Mouse (Mus musculus): Measurements from ENCODE around the gene Mob3c. TPM values are rescaled to one million over a fixed set of nuclear protein-coding genes. Genes with fewer than 3 reads are reported as not detected.
A peak's percentile ranks its signal among the peaks of the same experiment; 100 is the strongest.

Mob3c gene
- polyA plus RNA-seq, 1 experiment: 34.5 TPM

DNA sequence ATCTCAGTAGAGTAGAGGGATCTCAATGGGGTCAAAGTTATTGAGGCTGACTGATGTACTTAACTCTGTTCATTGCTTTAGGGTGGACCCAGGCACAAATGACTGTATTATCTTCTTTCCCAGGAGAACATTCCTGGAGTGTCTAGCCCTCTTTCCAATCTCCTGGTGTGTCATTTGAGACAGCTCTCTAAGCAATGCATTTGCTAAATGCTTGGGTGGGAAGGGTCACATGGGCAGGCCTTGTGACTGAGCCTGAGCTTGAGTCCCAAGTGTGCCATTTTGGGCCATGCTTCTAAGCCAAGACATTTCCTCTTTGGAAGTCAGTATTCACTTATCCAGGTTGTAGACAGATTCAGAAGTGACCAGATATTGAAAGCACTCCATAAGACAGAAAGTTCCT, 6.5 kb upstream of the Mob3c start:
- no peaks in the 10 kb centered on the region; the same call in 1 of the 2 replicates for H3K4me1 ChIP-seq (ENCODE audit: control insufficient read depth, insufficient read depth, insufficient read length)
- H3K4me3 ChIP-seq (ENCODE audit: extremely low read depth, insufficient read depth, insufficient read length): no peak overlapping the region
- H3K27ac ChIP-seq (ENCODE audit: insufficient read depth, low read length): no peak overlapping the region
- no peaks in the 10 kb centered on the region for H3K36me3 ChIP-seq (ENCODE audit: control insufficient read depth, insufficient read depth, low read length)
- H3K27me3 ChIP-seq (ENCODE audit: control insufficient read depth, insufficient read depth, low read length): no peaks in the 10 kb centered on the region
- DNase-seq (ENCODE audit: low read depth in 1 of 2, low spot score in 2 of 2): no peak
- no peak for TF ChIP-seq CTCF (IDR thresholded peaks at IDR 0.05; ENCODE audit: extremely low read depth, insufficient read depth, insufficient read length, insufficient replicate concordance)
- no peak for TF ChIP-seq POLR2A (IDR thresholded peaks at IDR 0.05; ENCODE audit: low read depth, low read length)

DNA sequence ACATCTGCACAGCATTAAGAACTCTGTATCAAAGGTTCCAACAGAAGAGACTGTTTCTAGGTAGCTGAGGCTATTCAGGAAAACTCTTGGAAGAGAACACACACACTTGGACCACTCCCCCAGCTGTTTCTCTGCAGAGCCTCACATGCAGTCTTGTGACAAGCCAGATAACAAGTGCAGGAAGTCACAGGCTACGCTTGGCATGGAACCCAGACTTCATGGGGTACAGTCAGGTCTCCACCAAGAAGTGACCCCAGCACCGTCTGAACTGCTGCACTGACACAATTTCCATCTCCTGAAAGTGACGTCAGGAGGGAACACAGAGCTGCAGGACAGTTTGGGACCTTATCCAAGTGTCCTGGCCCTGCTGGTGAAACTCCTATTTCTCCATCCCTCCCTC, 6.0 kb upstream of the Mob3c start:
- TF ChIP-seq POLR2A (IDR thresholded peaks at IDR 0.05; ENCODE audit: low read depth, low read length): no peak
- no peak for TF ChIP-seq CTCF (IDR thresholded peaks at IDR 0.05; ENCODE audit: extremely low read depth, insufficient read depth, insufficient read length, insufficient replicate concordance)
- Histone ChIP-seq H3K4me3 (ENCODE audit: extremely low read depth, insufficient read depth, insufficient read length) (no peak overlapping the region), H3K4me1 (ENCODE audit: control insufficient read depth, insufficient read depth, insufficient read length) (no peaks in the 10 kb centered on the region; the same call in 1 of the 2 replicates), H3K36me3 (ENCODE audit: control insufficient read depth, insufficient read depth, low read length) (no peaks in the 10 kb centered on the region), H3K27ac (ENCODE audit: insufficient read depth, low read length) (no peak overlapping the region), H3K27me3 (ENCODE audit: control insufficient read depth, insufficient read depth, low read length) (no peaks in the 10 kb centered on the region)
- no peak for DNase-seq (ENCODE audit: low read depth in 1 of 2, low spot score in 2 of 2)
- 67% methylated on average over 3 of the region's 3 CpGs for whole genome bisulfite sequencing

DNA sequence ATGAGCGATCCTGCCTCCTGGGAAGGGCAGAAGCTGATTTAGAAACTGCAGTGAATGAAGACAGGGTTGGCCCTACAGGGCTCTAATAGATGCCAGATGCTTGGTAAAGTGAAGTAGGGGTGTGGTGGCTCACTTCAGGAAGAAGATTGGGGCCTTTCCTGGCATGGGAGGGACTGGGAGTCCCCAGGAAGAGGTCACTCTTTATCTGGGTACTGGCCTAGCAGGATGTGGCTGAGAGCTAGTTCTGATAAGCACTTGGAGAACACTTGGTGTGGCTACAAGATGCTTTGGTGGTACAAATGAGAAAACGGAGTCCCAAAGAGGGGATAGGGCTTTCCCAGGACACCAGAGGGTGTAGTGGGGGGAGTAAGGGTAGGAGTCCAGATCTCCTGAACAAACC, 3.7 kb upstream of the Mob3c start:
- H3K27me3 ChIP-seq (ENCODE audit: control insufficient read depth, insufficient read depth, low read length): no peaks in the 10 kb centered on the region
- no peak for DNase-seq (ENCODE audit: low read depth in 1 of 2, low spot score in 2 of 2)
- no peaks in the 10 kb centered on the region for H3K36me3 ChIP-seq (ENCODE audit: control insufficient read depth, insufficient read depth, low read length)
- 74% methylated on average over 2 of the region's 2 CpGs for WGBS
- no peak overlapping the region for H3K27ac ChIP-seq (ENCODE audit: insufficient read depth, low read length)
- TF ChIP-seq POLR2A (IDR thresholded peaks at IDR 0.05; ENCODE audit: low read depth, low read length) (no peak), CTCF (IDR thresholded peaks at IDR 0.05; ENCODE audit: extremely low read depth, insufficient read depth, insufficient read length, insufficient replicate concordance) (no peak)
- no peak overlapping the region for H3K4me3 ChIP-seq (ENCODE audit: extremely low read depth, insufficient read depth, insufficient read length)
- no peaks in the 10 kb centered on the region; the same call in 1 of the 2 replicates for H3K4me1 ChIP-seq (ENCODE audit: control insufficient read depth, insufficient read depth, insufficient read length)

DNA sequence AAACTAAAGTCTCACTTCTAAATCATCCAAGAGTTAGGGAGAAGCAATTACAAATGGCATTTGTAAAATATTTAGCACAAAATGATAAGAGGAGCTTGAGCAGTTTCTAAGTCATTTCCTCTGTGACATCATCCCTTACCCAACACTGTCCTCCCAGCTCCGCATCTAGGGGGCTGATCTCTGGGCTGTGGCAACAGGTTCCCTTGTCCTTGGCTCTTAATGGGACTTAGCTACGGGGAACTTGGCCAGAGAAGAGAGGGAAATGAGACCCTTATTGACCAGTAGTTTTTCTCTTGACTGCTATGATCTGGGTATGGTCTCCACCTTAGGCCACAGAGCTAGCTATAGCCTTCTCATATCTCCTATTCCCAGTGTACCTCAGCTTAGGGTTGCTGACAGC, 2.6 kb upstream of the Mob3c start:
- H3K27me3 ChIP-seq (ENCODE audit: control insufficient read depth, insufficient read depth, low read length): no peaks in the 10 kb centered on the region
- TF ChIP-seq CTCF (IDR thresholded peaks at IDR 0.05; ENCODE audit: extremely low read depth, insufficient read depth, insufficient read length, insufficient replicate concordance) (no peak), POLR2A (IDR thresholded peaks at IDR 0.05; ENCODE audit: low read depth, low read length) (no peak)

DNA sequence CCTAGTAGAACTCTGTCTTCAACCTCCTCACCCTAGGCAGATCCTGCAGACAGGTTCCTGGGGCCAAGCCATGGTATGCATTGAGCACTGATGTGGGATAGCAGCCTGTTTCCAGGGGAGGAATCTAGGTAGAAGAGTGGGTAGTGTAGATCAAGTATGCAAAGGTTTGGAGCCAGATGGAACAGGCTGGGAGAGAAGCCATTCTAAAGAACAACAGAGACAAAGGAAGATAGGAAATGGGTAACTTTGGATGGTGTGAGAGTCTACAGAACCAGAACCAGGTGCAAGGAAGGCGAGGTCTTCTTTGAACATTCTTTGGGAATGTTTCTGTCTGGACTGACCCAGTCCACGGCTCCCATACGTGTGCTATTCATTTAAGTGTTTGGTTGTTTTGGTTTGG, 826 bp upstream of the Mob3c start:
- no peak for DNase-seq (ENCODE audit: low read depth in 1 of 2, low spot score in 2 of 2)
- 73% methylated on average over 3 of the region's 3 CpGs for WGBS
- TF ChIP-seq CTCF (IDR thresholded peaks at IDR 0.05; ENCODE audit: extremely low read depth, insufficient read depth, insufficient read length, insufficient replicate concordance): no peak
- TF ChIP-seq POLR2A (IDR thresholded peaks at IDR 0.05; ENCODE audit: low read depth, low read length): no peak
- Histone ChIP-seq H3K36me3 (ENCODE audit: control insufficient read depth, insufficient read depth, low read length) (peaks cover 5% of the 10 kb centered on the region; the same call in 1 of the 2 replicates), H3K4me1 (ENCODE audit: control insufficient read depth, insufficient read depth, insufficient read length) (peaks cover 10% of the 10 kb centered on the region; the same call in 1 of the 2 replicates), H3K4me3 (ENCODE audit: extremely low read depth, insufficient read depth, insufficient read length) (no peak overlapping the region), H3K27ac (ENCODE audit: insufficient read depth, low read length) (no peak overlapping the region), H3K27me3 (ENCODE audit: control insufficient read depth, insufficient read depth, low read length) (no peaks in the 10 kb centered on the region)

More for the DNA sequence above, 2.6 kb upstream of the Mob3c start:
- Histone ChIP-seq H3K4me3 (ENCODE audit: extremely low read depth, insufficient read depth, insufficient read length) (no peak overlapping the region), H3K4me1 (ENCODE audit: control insufficient read depth, insufficient read depth, insufficient read length) (peaks cover 3% of the 10 kb centered on the region; the same call in 1 of the 2 replicates), H3K36me3 (ENCODE audit: control insufficient read depth, insufficient read depth, low read length) (no peaks in the 10 kb centered on the region), H3K27ac (ENCODE audit: insufficient read depth, low read length) (no peak overlapping the region)
- DNase-seq (ENCODE audit: low read depth in 1 of 2, low spot score in 2 of 2): no peak
- WGBS: 51% methylated on average over 2 of the region's 2 CpGs

DNA sequence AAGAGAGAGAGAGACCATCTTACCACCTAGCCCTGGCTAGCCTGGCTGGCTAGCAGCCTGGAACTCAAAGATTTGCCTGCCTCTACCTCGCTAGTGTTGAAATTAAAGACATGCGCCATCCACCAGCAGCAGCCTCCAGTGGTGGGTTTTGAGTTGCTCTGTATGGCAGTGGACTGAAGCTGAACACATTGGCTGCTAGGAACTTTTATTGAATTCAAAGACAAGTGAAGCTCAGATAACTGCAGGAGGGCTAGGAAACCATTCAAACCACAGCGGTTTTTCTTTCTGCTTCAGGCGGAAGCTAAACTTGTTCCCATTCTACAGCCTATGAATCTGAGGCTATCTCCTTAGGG, 381 bp upstream of the Mob3c start:
- TF ChIP-seq CTCF (IDR thresholded peaks at IDR 0.05; ENCODE audit: extremely low read depth, insufficient read depth, insufficient read length, insufficient replicate concordance) (no peak), POLR2A (IDR thresholded peaks at IDR 0.05; ENCODE audit: low read depth, low read length) (no peak)
- H3K27ac ChIP-seq (ENCODE audit: insufficient read depth, low read length): peak overlapping the region; percentile 83
- H3K4me3 ChIP-seq (ENCODE audit: extremely low read depth, insufficient read depth, insufficient read length): peak overlapping the region; percentile 87
- H3K4me1 ChIP-seq (ENCODE audit: control insufficient read depth, insufficient read depth, insufficient read length): peaks cover 10% of the 10 kb centered on the region; the same call in 1 of the 2 replicates
- WGBS: 4% methylated on average over 4 of the region's 4 CpGs
- DNase-seq (ENCODE audit: low read depth in 1 of 2, low spot score in 2 of 2): no peak
- H3K36me3 ChIP-seq (ENCODE audit: control insufficient read depth, insufficient read depth, low read length): peaks cover 7% of the 10 kb centered on the region; the same call in 1 of the 2 replicates
- H3K27me3 ChIP-seq (ENCODE audit: control insufficient read depth, insufficient read depth, low read length): no peaks in the 10 kb centered on the region

DNA sequence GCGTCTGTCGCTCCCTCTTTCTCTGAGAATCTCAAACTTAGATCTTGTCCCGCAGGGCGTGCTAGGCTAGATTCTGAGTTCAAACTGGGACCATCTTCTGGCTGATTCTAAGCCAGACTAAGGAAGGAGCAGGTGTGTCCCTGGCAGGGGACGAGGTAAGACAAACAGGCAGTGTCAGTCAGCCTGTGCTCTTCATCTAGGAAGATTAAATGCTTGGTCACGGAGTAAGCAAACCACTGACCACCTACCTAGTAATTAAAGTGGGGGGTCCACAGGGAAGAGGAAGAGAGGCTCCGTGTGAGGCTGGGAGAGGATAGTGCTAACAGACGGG, 645 bp downstream of the Mob3c start:
- TF ChIP-seq POLR2A (IDR thresholded peaks at IDR 0.05; ENCODE audit: low read depth, low read length) (no peak), CTCF (IDR thresholded peaks at IDR 0.05; ENCODE audit: extremely low read depth, insufficient read depth, insufficient read length, insufficient replicate concordance) (no peak)
- Histone ChIP-seq H3K4me3 (ENCODE audit: extremely low read depth, insufficient read depth, insufficient read length) (peak overlapping the region; percentile 87), H3K4me1 (ENCODE audit: control insufficient read depth, insufficient read depth, insufficient read length) (peaks cover 10% of the 10 kb centered on the region; the same call in 1 of the 2 replicates), H3K27me3 (ENCODE audit: control insufficient read depth, insufficient read depth, low read length) (no peaks in the 10 kb centered on the region), H3K27ac (ENCODE audit: insufficient read depth, low read length) (peak overlapping the region; percentile 1; the same call in 1 of the 2 replicates), H3K36me3 (ENCODE audit: control insufficient read depth, insufficient read depth, low read length) (peaks cover 7% of the 10 kb centered on the region; the same call in 1 of the 2 replicates)
- DNase-seq (ENCODE audit: low read depth in 1 of 2, low spot score in 2 of 2): no peak
- WGBS: 17% methylated on average over 8 of the region's 8 CpGs

Data from spleen, adult 2 months (tissue).